Comparison of ENCODE assay signal across 8 mouse cellular contexts in genomic region chr8:105607684-105608083, GRCm38 (mm10). TPM values are rescaled to one million over a fixed set of nuclear protein-coding genes. Genes with fewer than 3 reads are reported as not detected.
DNase-seq lines count a peak whose midpoint lies in the region; ATAC-seq lines count a peak whose summit lies in the region.

No protein-coding gene starts in this region.

- no peaks in the 10 kb centered on the region for H3K9me3 ChIP-seq in hindbrain, embryonic 15.5 days
- no peaks in the 10 kb centered on the region for H3K9me3 ChIP-seq in lung, embryonic 15.5 days

- WGBS in hindbrain, embryonic 15.5 days = 29% methylated on average over 4 of the region's 4 CpGs
- WGBS in lung, embryonic 15.5 days = 30% methylated on average over 4 of the region's 4 CpGs

- no peak overlapping the region for H3K9ac ChIP-seq in hindbrain, embryonic 15.5 days
- H3K9ac ChIP-seq in lung, embryonic 15.5 days = no peak overlapping the region

- H3K27me3 ChIP-seq in hindbrain, embryonic 15.5 days = peaks cover 10% of the 10 kb centered on the region; the same call in 1 of the 2 replicates
- no peaks in the 10 kb centered on the region for H3K27me3 ChIP-seq in lung, embryonic 15.5 days

- H3K4me1 ChIP-seq in hindbrain, embryonic 15.5 days (replicated peaks) = peaks cover 33% of the 10 kb centered on the region
- H3K4me1 ChIP-seq in lung, embryonic 15.5 days = peaks cover 30% of the 10 kb centered on the region

- H3K27ac ChIP-seq in hindbrain, embryonic 15.5 days (replicated peaks) = no peak overlapping the region
- no peak overlapping the region for H3K27ac ChIP-seq in lung, embryonic 15.5 days

- peak overlapping the region; percentile 94; the same call in 1 of the 2 replicates for H3K4me2 ChIP-seq in hindbrain, embryonic 15.5 days
- peak overlapping the region; percentile 86 for H3K4me2 ChIP-seq in lung, embryonic 15.5 days

- H3K36me3 ChIP-seq in hindbrain, embryonic 15.5 days = no peaks in the 10 kb centered on the region
- no peaks in the 10 kb centered on the region for H3K36me3 ChIP-seq in lung, embryonic 15.5 days

- ATAC-seq in hindbrain, embryonic 15.5 days (ENCODE audit: low FRiP score, low read depth) = no peak
- ATAC-seq in lung, embryonic 15.5 days (ENCODE audit: borderline replicate concordance, extremely low read depth, low FRiP score, low TSS enrichment) = no peak

- DNase-seq in cerebellum, adult 11-12 months = peak; percentile 38
- DNase-seq in cerebellum, adult 11 months = no peak
- peak; percentile 69 for DNase-seq in A20 (ENCODE audit: low read depth, low spot score)
- DNase-seq in cerebellum, adult 8-10 months = peak; percentile 45
- peak; percentile 32 to 64 for DNase-seq in thymus, adult 18-20 months
- no peak for DNase-seq in urinary bladder, postnatal 25 days (ENCODE audit: low spot score)

- no peak overlapping the region for H3K4me3 ChIP-seq in hindbrain, embryonic 15.5 days
- peak overlapping the region; percentile 77; the same call in 1 of the 2 replicates for H3K4me3 ChIP-seq in lung, embryonic 15.5 days

RNA-seq across cellular contexts. Expression of gene Ripor1, which starts 2.6 kb away (rescaled TPM):
- 35.2 and 39.3 TPM in 2 replicates for polyA plus RNA-seq in hindbrain, embryonic 15.5 days (2015; fragmentation: Nextera tagmentation; extraction: Ambion mirVana)
- polyA plus RNA-seq in lung, embryonic 15.5 days (2015; fragmentation: Nextera tagmentation; extraction: Ambion mirVana) = 30.6 and 34.1 TPM in 2 replicates

RNA-seq across cellular contexts. Expression of gene Ctcf, which starts 28.7 kb away (rescaled TPM):
- 100 and 101 TPM in 2 replicates for polyA plus RNA-seq in hindbrain, embryonic 15.5 days (2015; fragmentation: Nextera tagmentation; extraction: Ambion mirVana)
- 131 and 140 TPM in 2 replicates for polyA plus RNA-seq in lung, embryonic 15.5 days (2015; fragmentation: Nextera tagmentation; extraction: Ambion mirVana)

RNA-seq across cellular contexts. Expression of gene Agrp, which starts 29.5 kb away (rescaled TPM):
- 0.56 and 0.80 TPM in 2 replicates for polyA plus RNA-seq in hindbrain, embryonic 15.5 days (2015; fragmentation: Nextera tagmentation; extraction: Ambion mirVana)
- 0.69 and 0.79 TPM in 2 replicates for polyA plus RNA-seq in lung, embryonic 15.5 days (2015; fragmentation: Nextera tagmentation; extraction: Ambion mirVana)

RNA-seq across cellular contexts. Expression of gene Atp6v0d1, which starts 41.8 kb away (rescaled TPM):
- polyA plus RNA-seq in hindbrain, embryonic 15.5 days (2015; fragmentation: Nextera tagmentation; extraction: Ambion mirVana) = 222 and 231 TPM in 2 replicates
- polyA plus RNA-seq in lung, embryonic 15.5 days (2015; fragmentation: Nextera tagmentation; extraction: Ambion mirVana) = 80.8 and 82.1 TPM in 2 replicates

Comparison
In these comparisons a context has a peak if more than half of its experiments do, and no peak if none do; other contexts are left out.
1. DNase-seq: peak in cerebellum, adult 11-12 months (single experiment), A20 (single experiment), cerebellum, adult 8-10 months (single experiment) and thymus, adult 18-20 months (2 of 2); none in cerebellum, adult 11 months (single experiment) and urinary bladder, postnatal 25 days (single experiment).